Mouse (Mus musculus) yolk sac, embryonic 10.5 days (tissue): Measurements from ENCODE around the gene Tsga10ip.
"Not testable (repeated sequence)": the region's sequence is repeated elsewhere in the genome, so short reads cannot be mapped to it uniquely, and the experiment has no call there.

ENCODE experiments used
- DNase-seq: peaks from one replicate; pipeline ENCODE4 v3.0.0-alpha.2; 2017; ENCODE audit warnings: low spot score

Gene Tsga10ip

DNA sequence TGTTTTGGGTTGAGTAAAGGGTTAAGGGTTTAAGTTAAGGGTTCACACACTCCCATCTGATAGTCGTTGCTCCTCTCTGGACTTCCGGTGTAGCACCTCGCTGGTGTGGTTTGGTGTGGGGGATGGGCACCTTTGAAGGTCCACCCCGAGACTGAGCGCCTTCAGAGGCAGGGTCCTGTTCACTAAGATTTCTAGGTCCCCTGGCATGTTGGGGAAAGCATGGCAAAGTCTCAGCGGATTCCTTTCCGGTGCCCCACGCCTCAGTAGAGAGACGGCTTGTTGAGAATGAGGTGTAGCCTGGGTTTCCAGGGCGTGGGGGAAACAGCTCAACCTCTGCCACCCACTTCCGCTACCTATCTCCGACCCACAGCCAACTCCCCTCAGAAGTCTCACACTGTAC is 12.7 kb downstream of the Tsga10ip start:
- DNase-seq, result peak; percentile 71

DNA sequence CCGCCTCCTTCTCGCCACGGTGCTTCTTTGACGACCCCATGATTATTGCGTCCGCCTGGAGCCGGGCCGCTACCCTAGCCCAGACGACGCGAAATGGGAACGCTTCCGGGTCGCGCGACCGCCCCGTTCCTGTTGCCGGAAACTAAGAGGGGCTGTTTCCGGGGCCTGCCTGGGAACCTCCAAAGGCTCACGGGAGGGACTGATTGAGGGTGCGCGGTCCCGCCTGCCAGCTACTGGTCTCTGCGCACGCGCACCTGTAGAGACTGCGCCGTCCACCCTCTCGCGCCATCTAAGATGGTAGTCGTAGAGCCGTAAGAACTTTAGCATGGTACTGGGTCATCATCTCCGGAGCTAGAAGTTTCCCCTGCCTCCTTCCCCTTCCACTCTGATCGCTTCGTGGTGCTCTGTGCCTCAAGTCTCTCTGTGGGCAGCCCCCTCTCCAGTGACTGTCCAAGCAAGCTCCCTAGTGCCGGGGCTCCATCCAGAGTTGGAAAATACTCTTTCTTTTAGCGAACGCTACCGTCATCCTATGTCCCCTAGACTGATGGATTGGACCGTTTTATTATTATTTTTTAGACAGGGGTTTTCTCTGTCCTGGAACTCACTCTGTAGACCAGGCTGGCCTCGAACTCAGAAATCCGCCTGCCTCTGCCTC is 13.6 kb downstream of the Tsga10ip start, which contains the start of gene Sart1:
Gene Sart1, minus strand, starts transcription at position 116 of the 655 bp plus-strand sequence.
- DNase-seq, result peak; percentile 93

- peak; percentile 41 for DNase-seq
Observed at GRCm38 (mm10) chr19:5388011-5388441, 14.3 kb downstream of the Tsga10ip start.

DNA sequence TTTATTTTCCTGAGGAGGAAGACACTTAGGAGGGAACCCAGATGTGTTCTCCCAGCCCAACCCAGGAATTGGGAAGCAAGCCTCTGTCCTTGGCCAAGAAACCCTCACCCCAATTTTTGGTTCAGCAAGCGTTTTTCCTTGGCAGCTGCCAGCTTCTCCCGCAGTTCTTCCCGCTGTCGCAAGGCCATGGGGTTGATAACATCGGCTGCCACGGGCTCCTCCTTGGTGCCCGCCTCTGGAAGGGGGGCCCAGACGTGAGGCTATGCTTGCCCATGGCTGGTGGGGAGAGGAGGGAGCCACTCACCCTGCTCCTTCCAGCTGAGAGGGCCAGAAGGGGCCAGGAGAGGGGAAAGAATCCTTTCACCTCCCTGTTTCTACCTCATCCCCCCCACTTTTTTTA is 17.6 kb downstream of the Tsga10ip start:
- DNase-seq, result no peak

DNA sequence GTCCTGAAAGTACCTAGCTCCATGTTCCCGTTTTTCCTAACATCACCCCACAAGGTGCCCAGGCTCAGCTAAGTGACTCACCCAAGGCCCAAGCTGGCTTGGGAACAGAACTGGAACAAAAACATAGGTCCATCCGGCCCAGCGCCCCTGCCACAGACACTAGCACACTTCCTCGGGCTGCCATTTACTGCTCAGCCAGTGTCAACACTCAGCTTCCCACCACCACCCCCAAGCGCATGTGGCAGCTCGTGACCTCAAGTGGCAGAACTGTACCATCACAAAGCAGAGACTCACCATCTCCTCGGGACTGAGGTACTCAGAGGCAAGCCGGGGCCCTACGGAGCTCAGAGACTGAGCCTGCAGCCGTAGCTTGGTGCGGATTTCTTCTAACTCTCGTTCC is 19.0 kb downstream of the Tsga10ip start:
- DNase-seq, result no peak

DNA sequence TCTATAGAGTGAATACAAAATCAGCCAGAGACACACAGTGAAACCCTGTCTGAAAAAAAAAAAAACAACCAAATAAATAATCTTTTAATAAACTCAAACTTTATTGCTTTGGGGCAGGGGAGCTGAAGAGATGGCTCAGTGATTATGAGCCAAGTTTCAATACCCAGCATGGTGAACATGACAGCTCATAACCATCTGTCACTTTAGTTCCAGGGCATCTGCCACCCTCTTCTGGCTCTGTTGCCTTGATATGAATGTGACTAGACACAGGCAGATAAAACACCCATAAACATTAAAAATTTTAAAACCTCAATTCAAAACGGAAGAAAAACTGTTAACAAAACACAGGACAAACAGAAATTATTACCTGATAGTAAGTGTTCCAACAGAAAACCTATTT is 24.9 kb downstream of the Tsga10ip start:
- no peak for DNase-seq

DNA sequence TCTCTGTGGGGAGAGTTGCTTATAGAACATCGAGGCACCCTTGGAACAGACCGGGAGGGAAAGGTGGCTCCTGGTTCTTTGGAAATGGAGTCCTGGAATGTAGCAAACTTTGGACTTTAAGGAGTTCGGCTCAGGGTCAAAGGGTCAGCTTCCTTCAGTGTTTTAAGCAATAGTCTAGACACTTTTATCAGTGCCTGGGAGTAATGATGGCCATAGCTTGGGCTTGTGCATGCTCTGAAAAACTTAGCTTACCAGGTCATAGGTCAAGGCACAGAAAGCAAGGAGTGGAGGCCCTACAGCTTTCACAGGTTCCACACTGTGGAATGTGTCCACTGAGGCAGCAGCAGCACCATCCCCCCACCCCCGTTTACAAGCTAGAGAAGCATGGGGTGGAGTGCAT is 27.6 kb downstream of the Tsga10ip start:
- peak; percentile 80 for DNase-seq

DNA sequence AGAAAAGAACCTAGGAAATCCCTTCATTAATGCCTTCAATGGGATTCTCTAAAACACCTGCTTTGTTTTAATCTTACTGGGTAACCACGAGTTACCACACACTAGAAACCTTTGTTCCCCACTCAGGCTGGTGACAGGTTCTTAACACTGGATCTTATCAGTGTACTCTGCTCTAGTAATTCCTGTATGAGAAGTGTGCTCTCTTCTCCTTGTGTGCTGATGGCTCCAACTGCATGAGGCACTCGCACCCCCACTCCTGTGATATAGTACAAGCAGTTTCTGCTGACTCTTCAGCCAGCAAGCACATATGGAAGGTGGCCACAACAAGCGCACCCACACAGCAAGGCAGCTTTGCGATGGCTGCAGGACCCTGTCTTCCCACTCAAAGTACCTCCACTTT is 28.1 kb downstream of the Tsga10ip start:
- no peak for DNase-seq

DNA sequence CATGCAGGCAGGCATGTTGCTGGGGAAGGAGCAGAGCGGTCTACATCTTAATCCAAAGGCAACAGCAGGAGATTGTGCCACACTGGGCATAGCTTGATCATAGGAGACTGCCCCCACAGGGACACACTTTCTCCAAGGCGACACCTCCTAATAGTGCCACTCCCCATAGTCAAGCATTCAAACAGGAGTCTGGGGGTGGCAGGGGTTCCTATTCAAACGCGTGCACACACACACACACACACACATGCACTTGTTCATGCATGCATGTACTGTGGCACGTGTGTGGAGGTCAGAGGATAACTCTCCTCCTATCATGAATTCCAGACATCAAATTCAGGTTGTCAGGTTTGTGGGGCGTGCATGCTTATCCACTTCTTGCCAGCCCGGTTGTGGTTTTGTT is 29.6 kb downstream of the Tsga10ip start:
- no peak for DNase-seq

- DNase-seq, result no peak
Observed at GRCm38 (mm10) chr19:5370932-5371331, 31.4 kb downstream of the Tsga10ip start.

- DNase-seq, result no peak
Observed at GRCm38 (mm10) chr19:5367455-5367854, 34.9 kb downstream of the Tsga10ip start.

- no peak for DNase-seq
Observed at GRCm38 (mm10) chr19:5367053-5367359, 35.3 kb downstream of the Tsga10ip start, which contains the start of gene Banf1. TSS of gene Banf1 (minus strand) at chr19:5367168.

- DNase-seq, result peak; percentile 97
Observed at GRCm38 (mm10) chr19:5366175-5367052, 35.9 kb downstream of the Tsga10ip start, which contains the start of gene Eif1ad. TSS of gene Eif1ad (plus strand) at chr19:5366741.

- no peak for DNase-seq
Observed at GRCm38 (mm10) chr19:5365751-5366150, 36.6 kb downstream of the Tsga10ip start.

DNA sequence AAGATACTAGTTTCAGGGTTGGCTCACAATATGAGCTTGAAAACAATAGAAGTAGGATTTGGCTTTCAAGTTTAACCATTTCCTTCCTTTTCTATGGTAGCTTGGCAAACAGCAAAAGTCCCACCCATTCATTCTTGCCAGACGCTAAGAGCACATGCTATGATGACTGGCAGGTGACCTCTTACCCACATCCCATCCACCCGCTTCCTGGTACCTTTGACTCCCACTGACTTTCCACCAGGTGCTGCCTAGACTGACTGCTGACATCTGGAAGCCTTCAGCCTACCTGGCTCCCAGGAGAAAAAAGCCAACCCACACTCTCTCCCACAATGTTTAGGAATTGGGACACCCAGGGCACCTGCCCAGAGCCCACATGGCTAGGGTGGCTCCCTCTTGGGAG is 38.2 kb downstream of the Tsga10ip start:
- no peak for DNase-seq

DNA sequence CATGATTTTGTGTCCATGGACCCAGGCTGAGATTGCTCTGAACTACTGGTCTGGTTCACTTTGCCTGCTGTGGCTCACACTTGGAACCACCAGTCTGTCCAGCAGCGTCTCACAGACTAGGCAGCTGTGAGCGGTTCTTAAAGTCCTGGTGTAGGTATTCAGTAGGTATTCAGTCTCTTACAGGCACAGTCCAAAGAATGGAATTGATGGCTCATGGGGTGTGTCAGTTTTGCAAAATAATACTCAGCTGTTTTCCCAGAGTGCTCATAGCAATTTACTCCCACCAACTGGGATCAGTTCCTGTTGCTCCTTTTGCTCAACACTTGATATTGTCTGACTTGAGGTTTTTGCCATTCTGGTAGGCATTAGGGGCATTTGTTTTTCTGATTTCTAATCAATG is 40.1 kb downstream of the Tsga10ip start:
- no peak for DNase-seq

- peak; percentile 46 for DNase-seq
Observed at GRCm38 (mm10) chr19:5356080-5356479, 46.2 kb downstream of the Tsga10ip start.

GRCm38 (mm10) chr19:5353609-5354008 is 48.7 kb downstream of the Tsga10ip start:
- no peak for DNase-seq

- DNase-seq, result not testable (repeated sequence)
Observed at GRCm38 (mm10) chr19:5349502-5349873, 52.8 kb downstream of the Tsga10ip start, which contains the start of gene Cst6. TSS of gene Cst6 (minus strand) at chr19:5349574.

- DNase-seq, result peak; percentile 44
Observed at GRCm38 (mm10) chr19:5348526-5349501, 53.5 kb downstream of the Tsga10ip start.

GRCm38 (mm10) chr19:5348064-5348463 is 54.3 kb downstream of the Tsga10ip start:
- no peak for DNase-seq
